Mouse (Mus musculus) hindbrain, embryonic 16.5 days (tissue): ENCODE results near the gene Trim11. TPM values are rescaled to one million over a fixed set of nuclear protein-coding genes. Genes with fewer than 3 reads are reported as not detected.

ENCODE experiments used
- ATAC-seq: fragments of 200-750 bp; cut with Nextera tagmentation; 2 replicates; pipeline ENCODE4 v1.8.0; 2017; ENCODE audit warnings: moderate TSS enrichment, moderate library complexity
- H3K27ac ChIP-seq: fragments of 300-500 bp; sonication (generic); 2 replicates; pipeline ENCODE4 v1.5.1; 2014; ENCODE audit warnings: low read depth, mild to moderate bottlenecking, control low read depth, low read length, moderate library complexity
- H3K27me3 ChIP-seq: fragments of 300-500 bp; sonication (generic); replicated peaks from 2 replicates; pipeline ENCODE4 v1.6.1; 2014; ENCODE audit warnings: low read length; ENCODE audit not compliant: control insufficient read depth, insufficient read depth
- H3K36me3 ChIP-seq: fragments of 300-500 bp; sonication (generic); 2 replicates; pipeline ENCODE4 v1.6.1; 2014; ENCODE audit warnings: mild to moderate bottlenecking, low read length, moderate library complexity, mixed read lengths; ENCODE audit not compliant: control insufficient read depth, insufficient read depth
- H3K4me1 ChIP-seq: fragments of 300-500 bp; sonication (generic); 2 replicates; pipeline ENCODE4 v1.6.1; 2014; ENCODE audit warnings: low read depth, low read length; ENCODE audit not compliant: control insufficient read depth, insufficient read depth
- H3K4me2 ChIP-seq: fragments of 300-500 bp; sonication (generic); 2 replicates; pipeline ENCODE4 v1.6.1; 2014; ENCODE audit warnings: mild to moderate bottlenecking, low read length, control low read depth, moderate library complexity
- H3K4me3 ChIP-seq: fragments of 300-500 bp; sonication (generic); 2 replicates; pipeline ENCODE4 v1.5.1; 2014; ENCODE audit warnings: mild to moderate bottlenecking, low read length, control low read depth, moderate library complexity
- H3K9ac ChIP-seq: fragments of 300-500 bp; sonication (generic); 2 replicates; pipeline ENCODE4 v1.6.1; 2014; ENCODE audit warnings: low read depth, mild to moderate bottlenecking, control low read depth, low read length, moderate library complexity
- H3K9me3 ChIP-seq: fragments of 300-500 bp; sonication (generic); 2 replicates; pipeline ENCODE4 v1.6.1; 2014; ENCODE audit warnings: mild to moderate bottlenecking, low read length, moderate library complexity; ENCODE audit not compliant: control insufficient read depth
- WGBS: fragments of 180-500 bp; shearing (Covaris S2); extraction: QIAGEN DNeasy Blood & Tissue Kit; methylation state at CpG from one replicate; pipeline ENCODE4 v1.1.7; 2014; 5-methylcytosine and 5-hydroxymethylcytosine counted together
- polyA plus RNA-seq: library from polyadenylated mRNA; unstranded; fragments of >200 nt; fragmentation: Nextera tagmentation; extraction: Ambion mirVana; gene quantifications from 2 replicates; pipeline ENCODE4 v1.2.1, GENCODE M21; 2015

Gene Trim11
- polyA plus RNA-seq = 20.7 and 21.4 TPM in 2 replicates

DNA sequence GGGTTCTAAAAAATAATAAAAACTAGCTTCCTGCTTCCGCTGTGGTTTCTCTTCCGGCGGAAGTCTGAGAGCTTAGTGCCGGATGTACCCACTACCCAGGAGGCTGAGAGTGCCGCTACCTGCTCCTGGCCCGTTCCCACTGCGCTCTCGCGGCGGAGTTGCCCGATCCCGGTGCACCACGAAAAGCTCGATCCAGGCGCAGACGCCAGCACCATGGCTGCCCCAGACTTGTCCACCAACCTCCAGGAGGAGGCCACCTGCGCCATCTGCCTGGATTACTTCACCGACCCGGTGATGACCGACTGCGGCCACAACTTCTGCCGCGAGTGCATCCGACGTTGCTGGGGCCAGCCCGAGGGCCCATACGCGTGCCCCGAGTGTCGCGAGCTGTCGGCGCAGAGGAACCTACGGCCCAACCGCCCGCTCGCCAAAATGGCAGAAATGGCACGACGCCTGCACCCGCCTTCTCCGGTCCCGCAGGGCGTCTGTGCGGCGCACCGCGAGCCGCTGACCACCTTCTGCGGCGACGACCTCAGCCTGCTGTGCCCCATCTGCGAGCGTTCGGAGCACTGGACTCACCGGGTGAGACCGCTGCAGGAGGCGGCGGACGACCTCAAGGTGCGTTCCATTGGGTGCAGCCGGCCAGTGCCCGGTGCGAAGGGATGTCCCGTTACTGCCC lies at the start of gene Trim11:
TSS of gene Trim11 (plus strand) at position 67 of the 679 bp plus-strand sequence.
- ATAC-seq = peak; percentile 86
- under 1% methylated on average over 64 of the region's 64 CpGs for WGBS
- Histone ChIP-seq H3K4me3 (peak within 1 kb of the TSS; percentile 97), H3K4me1 (peaks cover 40% of the 10 kb centered on the region), H3K36me3 (peaks cover 11% of the 10 kb centered on the region; the same call in 1 of the 2 replicates), H3K4me2 (peak within 1 kb of the TSS; percentile 100), H3K27ac (peak within 1 kb of the TSS; percentile 75), H3K9me3 (no peaks in the 10 kb centered on the region), H3K9ac (peak within 1 kb of the TSS; percentile 95), H3K27me3 (no peaks in the 10 kb centered on the region)

DNA sequence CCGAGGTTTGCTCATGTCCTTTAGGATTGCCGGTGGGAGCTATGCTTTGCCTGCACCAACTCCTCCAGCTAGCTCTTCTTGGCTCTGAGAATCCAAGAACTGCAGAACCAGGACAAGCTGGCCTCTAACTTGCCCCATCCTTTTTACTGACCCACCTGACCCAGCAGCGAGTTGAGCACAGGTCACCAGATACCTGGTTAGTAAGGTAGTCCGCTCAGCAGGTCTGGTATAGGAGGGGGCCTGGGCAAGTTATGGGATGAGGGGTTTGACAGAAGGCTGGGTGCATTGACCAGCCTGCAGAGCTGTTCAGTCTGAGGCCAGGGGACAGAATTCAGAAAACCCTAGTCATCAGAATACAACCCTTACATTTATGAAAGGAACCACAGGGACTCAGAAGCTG lies 48.8 kb upstream of the Trim11 start:
- no peaks in the 10 kb centered on the region for H3K4me1 ChIP-seq
- H3K36me3 ChIP-seq = peaks cover 21% of the 10 kb centered on the region
- no peak overlapping the region for H3K4me3 ChIP-seq
- H3K27me3 ChIP-seq = no peaks in the 10 kb centered on the region
- no peaks in the 10 kb centered on the region for H3K9me3 ChIP-seq
- 77% methylated on average over 4 of the region's 4 CpGs for WGBS
- no peak for ATAC-seq
- H3K27ac ChIP-seq = no peak overlapping the region
- no peak overlapping the region for H3K4me2 ChIP-seq
- no peak overlapping the region for H3K9ac ChIP-seq

DNA sequence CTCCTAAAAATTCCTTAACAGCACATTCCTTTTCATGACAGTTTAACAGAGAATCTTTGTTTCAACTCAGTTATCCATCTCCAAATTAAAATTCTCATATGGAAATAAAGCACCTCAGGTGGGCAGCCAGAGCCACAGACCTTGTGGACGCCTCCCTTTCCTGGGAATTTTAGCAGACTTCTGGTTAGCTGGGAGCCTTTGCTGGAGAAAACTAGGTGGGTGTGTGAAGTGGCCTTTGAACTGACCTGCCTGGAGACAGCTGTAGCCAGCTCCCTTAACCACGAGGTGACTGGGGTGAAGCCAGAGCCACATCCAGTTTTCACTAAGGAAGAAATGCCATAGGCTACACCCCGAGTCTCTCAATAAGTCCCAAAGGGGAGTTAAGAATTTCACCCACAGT lies 48.3 kb upstream of the Trim11 start:
- Histone ChIP-seq H3K9me3 (no peaks in the 10 kb centered on the region), H3K4me1 (no peaks in the 10 kb centered on the region), H3K27me3 (no peaks in the 10 kb centered on the region), H3K4me2 (no peak overlapping the region), H3K36me3 (peaks cover 21% of the 10 kb centered on the region), H3K27ac (no peak overlapping the region), H3K9ac (no peak overlapping the region), H3K4me3 (no peak overlapping the region)
- ATAC-seq = no peak
- 74% methylated on average over 3 of the region's 3 CpGs for WGBS

DNA sequence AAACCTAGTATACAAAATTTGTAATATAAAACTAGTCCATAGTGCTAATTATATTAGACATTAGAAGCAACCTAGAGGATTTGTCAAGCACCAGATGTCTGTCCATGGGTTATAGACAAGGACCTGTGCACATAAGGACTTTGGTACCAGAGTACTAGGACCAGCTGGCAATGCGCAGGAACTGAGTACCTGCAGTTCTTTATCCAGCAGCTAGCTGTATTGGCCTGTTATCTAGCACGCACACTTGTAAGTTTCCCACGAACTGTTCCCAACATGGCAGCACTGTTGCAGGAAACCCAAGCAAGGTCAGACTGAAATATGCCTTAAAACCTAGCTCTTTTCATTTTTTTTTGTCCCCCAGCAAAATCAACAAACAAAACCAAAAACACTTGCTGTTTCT lies 47.6 kb upstream of the Trim11 start:
- Histone ChIP-seq H3K9ac (no peak overlapping the region), H3K4me3 (no peak overlapping the region), H3K9me3 (no peaks in the 10 kb centered on the region), H3K27ac (no peak overlapping the region), H3K27me3 (no peaks in the 10 kb centered on the region), H3K36me3 (peaks cover 25% of the 10 kb centered on the region), H3K4me2 (no peak overlapping the region), H3K4me1 (no peaks in the 10 kb centered on the region)
- 88% methylated on average over 3 of the region's 3 CpGs for WGBS
- ATAC-seq = no peak

DNA sequence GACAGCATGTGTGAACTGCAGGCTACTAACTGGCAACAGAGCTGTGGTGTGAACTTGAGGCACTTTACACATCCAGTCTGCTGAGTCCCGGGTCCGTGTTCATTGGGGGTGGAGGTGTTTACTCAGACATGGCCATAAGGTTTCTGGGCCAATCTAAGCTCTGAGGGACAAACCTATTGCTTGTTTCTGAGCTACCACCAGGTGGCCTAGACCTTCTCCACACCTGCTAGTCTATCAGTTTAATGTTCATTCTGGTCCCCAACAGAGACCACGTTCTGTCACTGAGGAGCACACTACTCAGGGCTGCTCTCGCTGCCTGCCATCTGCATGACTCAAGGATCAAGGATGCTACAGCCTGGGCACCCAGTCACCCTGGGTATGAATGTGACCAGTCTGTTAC lies 46.3 kb upstream of the Trim11 start:
- H3K4me3 ChIP-seq = no peak overlapping the region
- no peak overlapping the region for H3K27ac ChIP-seq
- H3K4me1 ChIP-seq = peaks cover 2% of the 10 kb centered on the region
- 82% methylated on average over 4 of the region's 4 CpGs for WGBS
- no peaks in the 10 kb centered on the region for H3K27me3 ChIP-seq
- ATAC-seq = no peak
- no peak overlapping the region for H3K4me2 ChIP-seq
- no peak overlapping the region for H3K9ac ChIP-seq
- H3K36me3 ChIP-seq = peaks cover 25% of the 10 kb centered on the region
- H3K9me3 ChIP-seq = no peaks in the 10 kb centered on the region

DNA sequence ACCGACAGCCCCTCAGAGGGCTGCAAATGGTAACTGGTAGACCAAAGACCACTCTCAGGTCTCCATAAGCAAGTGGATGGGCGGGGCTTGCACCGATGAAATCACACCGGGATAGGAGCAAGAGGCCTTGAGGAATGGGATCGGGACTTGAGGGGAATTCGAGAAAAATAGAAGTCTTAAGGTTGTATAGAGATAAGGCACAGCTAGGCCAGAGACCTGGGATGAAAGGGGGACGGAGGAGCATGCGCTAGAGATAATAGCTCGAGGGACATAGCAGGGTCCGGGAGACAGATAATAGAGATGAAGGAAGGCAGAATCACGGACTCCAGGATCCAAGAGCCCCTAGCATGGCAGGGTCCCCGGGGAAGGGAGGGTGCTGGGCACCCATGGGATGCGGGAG lies 40.0 kb upstream of the Trim11 start:
- Histone ChIP-seq H3K4me3 (peak overlapping the region; percentile 93), H3K9me3 (no peaks in the 10 kb centered on the region), H3K4me2 (peak overlapping the region; percentile 72), H3K9ac (peak overlapping the region; percentile 99), H3K27ac (peak overlapping the region; percentile 96), H3K4me1 (peaks cover 17% of the 10 kb centered on the region), H3K27me3 (no peaks in the 10 kb centered on the region), H3K36me3 (peaks cover 9% of the 10 kb centered on the region)
- 0 out of 2 replicates have a peak, but pooled peaks have one; percentile 0 for ATAC-seq
- under 1% methylated on average over 13 of the region's 13 CpGs for WGBS

DNA sequence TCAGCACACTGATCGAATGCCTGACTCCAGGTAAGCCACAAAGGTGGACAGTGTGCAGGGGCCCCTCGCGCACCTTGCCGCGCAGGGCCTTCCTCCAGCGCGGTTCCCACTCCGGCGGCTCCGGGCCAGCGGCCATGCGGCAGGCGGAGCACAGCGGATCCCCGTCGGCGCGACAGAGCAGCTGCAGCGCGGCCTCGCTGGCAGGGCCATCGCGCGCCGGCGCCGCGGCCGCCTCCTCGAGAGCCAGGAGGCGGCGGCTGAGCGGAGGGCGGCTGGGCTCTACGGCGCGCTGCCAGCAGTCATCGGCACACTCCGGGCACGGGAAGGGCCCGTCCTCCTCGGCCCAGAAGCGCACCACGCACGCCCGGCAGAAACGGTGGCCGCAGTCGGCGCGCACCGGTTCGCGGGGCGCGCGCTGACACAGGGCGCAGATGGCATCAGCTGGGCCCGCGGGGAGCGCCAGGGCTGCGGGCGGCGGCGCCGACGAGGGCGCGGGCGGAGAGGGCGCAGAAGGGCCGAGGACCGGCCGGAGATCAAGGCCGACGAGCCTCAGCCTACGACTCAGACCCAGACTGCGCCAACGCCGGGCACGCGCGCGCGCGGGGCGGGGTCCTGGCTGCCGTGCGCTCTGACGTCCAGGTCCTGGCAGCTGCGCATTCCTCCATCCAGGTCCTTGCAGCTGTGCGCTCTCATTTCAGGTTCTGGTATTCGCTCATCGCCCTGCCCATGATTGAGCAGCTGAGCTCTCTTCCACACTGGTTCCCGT lies 39.4 kb upstream of the Trim11 start, which contains the start of gene Rnf187:
TSS of gene Rnf187 (minus strand) at position 595 of the 766 bp plus-strand sequence.
- peaks cover 17% of the 10 kb centered on the region for H3K4me1 ChIP-seq
- H3K27me3 ChIP-seq = no peaks in the 10 kb centered on the region
- H3K27ac ChIP-seq = peak within 1 kb of the TSS; percentile 96
- peak; percentile 98 for ATAC-seq
- peaks cover 5% of the 10 kb centered on the region for H3K36me3 ChIP-seq
- H3K9me3 ChIP-seq = no peaks in the 10 kb centered on the region
- under 1% methylated on average over 67 of the region's 95 CpGs for WGBS
- peak within 1 kb of the TSS; percentile 93 for H3K4me3 ChIP-seq
- H3K9ac ChIP-seq = peak within 1 kb of the TSS; percentile 99
- peak within 1 kb of the TSS; percentile 72 for H3K4me2 ChIP-seq

DNA sequence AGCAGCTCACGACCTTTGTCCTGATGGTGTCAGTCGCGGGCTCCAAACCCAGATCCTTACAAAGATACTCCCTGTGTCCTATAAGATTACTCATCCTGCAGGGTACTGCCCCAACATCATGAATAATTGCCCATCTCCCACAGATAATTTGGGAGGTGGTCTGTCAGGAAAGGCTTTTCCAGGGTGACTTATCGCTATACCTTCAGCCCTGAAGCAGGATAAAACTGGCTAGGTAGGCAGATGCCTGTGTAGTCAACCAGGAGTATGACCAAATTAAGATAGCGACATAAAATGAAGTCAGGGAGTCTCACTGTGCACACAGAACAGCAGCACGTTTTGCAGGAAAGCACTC lies 38.8 kb upstream of the Trim11 start:
- no peak for ATAC-seq
- Histone ChIP-seq H3K27me3 (no peaks in the 10 kb centered on the region), H3K4me2 (peak overlapping the region; percentile 72), H3K27ac (peak overlapping the region; percentile 96), H3K9me3 (no peaks in the 10 kb centered on the region), H3K36me3 (peaks cover 3% of the 10 kb centered on the region), H3K4me1 (peaks cover 17% of the 10 kb centered on the region), H3K4me3 (peak overlapping the region; percentile 93), H3K9ac (peak overlapping the region; percentile 99)
- WGBS = 12% methylated on average over 6 of the region's 6 CpGs

DNA sequence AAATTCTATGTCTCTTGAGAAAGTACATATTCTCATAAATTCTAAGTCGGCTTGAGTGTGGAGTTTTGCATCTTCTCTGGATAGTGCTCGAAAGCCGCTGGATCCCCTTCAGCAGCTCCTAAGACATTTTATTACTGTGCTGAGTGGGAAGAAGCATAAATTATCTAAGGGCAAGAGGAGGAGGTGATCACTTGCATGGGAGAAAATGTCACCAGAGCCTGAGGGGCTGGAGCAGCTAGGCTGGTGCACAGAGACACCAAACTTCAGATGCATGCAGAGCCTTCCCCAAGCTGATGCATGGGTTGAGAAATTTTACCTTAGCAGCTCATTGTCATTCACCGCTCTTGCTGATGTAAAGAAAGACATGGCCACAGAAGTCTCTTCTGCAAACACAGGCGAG lies 33.8 kb upstream of the Trim11 start:
- WGBS = 71% methylated on average over 5 of the region's 5 CpGs
- no peak overlapping the region for H3K4me3 ChIP-seq
- no peak overlapping the region for H3K9ac ChIP-seq
- H3K36me3 ChIP-seq = no peaks in the 10 kb centered on the region
- H3K27ac ChIP-seq = no peak overlapping the region
- no peaks in the 10 kb centered on the region for H3K9me3 ChIP-seq
- peaks cover 6% of the 10 kb centered on the region for H3K4me1 ChIP-seq
- H3K27me3 ChIP-seq = no peaks in the 10 kb centered on the region
- no peak overlapping the region for H3K4me2 ChIP-seq
- ATAC-seq = no peak
